Mouse (Mus musculus) c-Kit-positive CD71-positive TER-119-negative erythroid progenitor cells, embryonic 14.5 days (primary cell): ENCODE measurements around the gene Ly6c1.
"Not testable (repeated sequence)": the region's sequence is repeated elsewhere in the genome, so short reads cannot be mapped to it uniquely, and the experiment has no call there.

Source experiments
- DNase-seq: peaks from one replicate; pipeline ENCODE4 v3.0.0-alpha.2; 2013; ENCODE audit warnings: low read depth

Gene Ly6c1

DNA sequence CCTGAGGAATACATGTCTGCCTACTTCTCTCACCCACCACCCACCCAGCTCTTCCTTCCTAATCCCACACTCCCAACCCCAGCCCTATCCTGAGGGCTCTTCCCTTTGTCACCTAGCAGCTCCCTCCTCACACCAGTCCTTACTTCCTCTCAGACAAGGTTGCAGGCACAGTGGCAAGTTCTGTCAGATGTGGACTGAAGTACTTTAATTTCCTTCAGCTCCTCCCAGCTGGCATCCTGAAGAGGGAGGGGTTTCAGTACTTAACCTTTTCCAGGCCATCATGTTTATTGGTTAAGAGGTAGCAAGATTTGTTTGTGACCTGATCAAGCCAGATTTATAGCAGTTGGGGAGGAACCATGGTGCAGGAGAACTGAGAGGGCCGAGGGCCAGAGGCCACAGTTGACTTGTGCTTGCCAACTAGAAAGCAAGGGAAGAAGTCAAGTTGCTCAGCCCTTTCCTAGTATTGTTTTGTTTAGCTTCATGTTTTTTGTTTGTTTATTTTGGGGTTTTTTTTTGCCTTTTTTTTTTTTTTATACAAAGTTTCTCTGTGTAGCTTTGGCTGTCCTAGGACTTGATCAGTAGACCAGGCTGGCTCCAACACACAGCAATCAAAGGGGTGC is at the start of gene Ly6c1:
Ly6c1 (minus strand) TSS at position 189 of the 620 bp plus-strand sequence.
- not testable (repeated sequence) for DNase-seq

DNA sequence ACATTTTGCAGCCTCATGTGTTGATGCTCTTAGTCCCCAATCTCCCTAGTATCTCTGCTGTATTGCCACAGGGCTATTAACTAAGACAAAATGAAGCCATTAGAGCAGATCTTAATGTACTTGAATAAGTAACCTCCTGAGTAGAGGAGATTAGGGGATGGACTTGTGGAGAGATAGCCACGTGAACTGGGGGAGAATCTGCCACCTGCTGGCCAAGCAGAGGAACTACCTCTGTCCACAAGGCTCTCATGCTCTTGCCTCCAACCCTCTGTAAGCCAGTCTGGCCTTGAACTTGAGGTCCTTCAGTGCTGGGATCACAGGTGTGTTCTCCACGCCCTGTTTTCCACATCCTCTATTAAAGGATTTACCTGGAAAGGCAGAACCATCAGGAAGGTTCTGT is 39.4 kb upstream of the Ly6c1 start:
- DNase-seq: not testable (repeated sequence)

DNA sequence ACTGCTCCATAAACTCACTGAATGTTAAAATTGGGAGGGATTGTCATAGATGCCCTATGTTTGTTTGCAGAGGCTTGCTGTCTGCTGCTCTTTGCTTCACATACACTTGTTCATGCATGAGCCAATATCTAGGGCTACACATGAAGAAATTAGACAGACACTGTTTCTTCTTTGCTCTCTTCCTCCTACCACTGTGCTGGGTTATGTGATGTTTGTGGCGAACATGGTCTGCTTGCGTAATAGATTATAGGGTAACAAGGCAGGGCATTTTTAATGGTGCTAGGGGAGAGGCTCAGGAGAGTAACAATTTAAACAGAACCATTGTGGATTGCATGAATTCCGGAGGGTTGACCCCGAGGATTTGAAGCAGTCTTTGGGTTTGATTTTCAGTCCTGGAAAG is 21.3 kb upstream of the Ly6c1 start:
- no peak for DNase-seq

DNA sequence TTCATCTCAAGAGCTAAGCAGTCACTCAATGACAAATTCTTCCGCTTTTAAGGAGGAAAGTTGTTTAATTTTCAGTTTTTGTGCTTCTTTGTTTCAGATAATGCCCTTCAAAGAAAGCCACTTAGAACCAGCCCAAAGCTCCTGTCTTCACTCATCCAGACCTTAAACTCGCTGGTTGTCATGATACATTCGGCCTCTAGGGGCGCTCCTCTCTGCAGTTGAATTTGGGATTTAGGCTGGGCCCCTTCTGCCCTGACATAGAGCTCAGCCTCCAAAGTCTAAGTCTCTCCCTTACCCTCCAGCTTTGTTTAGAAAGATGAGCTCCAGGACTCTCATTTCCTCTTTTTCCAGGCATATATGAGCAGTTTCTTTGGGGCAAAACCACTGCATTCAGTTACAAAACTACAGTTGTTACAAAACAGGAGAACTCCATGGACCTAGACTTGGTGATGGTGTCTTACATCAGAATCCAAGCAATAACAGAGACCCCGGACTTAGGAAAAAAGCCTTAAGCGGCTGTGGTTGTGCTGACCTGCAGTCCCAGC is 13.5 kb upstream of the Ly6c1 start:
- DNase-seq: peak; percentile 24

DNA sequence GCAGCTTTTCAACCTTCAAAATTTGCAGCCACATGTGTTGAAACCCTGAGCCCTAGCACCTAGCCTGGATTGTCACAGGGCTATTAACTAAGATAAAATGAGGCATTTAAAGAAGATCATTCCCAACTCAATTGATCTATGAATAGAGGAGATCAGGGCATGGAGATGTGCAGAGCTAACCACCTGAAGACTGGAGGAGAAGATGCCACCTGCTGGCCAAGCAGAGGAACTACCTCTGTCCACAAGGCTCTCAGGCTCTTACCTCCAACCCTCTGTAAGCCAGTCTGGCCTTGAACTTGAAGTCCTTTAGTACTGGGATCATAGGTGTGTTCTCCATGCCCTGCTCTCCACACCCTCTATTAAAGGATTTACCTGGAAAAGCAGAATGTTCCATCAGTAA is 11.9 kb upstream of the Ly6c1 start:
- peak; percentile 5 for DNase-seq

DNA sequence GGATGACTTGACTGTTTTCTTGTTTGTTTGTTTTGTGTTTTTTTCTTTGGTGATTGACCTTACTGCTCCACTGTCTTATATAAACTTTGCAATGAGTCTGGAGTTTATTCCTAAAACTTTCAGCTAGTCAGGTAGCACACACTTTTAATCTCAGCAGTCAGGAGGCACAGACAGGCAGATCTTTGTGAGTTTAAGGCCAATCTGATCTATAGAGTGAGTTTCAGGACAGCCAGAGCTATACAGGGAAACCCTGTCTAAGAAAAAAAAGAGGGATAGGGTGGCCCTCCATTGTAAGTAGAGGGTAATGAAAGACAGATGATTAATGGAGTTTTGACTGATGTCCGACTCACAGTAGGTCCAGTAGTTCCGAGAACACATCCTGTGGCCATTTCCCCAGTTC is 7.4 kb upstream of the Ly6c1 start:
- DNase-seq: no peak

DNA sequence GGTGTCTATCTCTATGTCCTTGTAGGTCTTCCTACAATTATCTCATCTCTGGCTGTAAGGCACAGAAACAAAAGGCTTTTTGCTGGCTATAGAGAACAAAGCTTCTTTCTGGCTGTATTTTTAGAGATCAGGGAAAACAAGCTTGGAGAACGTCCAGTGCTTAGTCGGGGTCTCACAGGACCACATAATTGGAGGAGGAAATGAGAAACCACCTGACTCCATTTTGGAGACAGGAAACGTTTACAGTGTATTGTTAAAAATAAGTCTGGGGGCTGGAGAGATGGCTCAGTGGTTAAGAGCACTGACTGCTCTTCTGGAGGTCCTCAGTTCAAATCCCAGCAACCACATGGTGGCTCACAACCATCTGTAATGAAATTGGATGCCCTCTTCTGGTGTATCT is 6.8 kb upstream of the Ly6c1 start:
- DNase-seq: not testable (repeated sequence)

DNA sequence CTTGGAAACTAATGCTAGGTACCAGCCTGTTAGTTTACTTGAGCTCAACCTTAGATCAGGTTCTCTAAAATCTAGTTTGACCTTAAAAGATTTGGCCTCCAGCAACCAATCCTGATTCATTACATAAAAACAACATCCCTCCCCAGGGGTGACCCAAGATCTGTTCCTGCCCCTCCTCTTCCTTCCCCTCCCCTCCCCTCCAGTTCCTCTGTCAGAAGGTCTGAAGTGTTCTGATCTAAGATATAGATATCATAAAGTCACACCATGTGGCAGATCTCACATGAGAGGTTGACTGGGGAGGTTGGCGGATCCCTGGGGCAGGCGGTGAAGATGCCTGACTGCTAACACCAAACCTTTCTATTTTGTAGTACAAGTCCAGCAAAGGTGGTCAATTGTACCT is 3.8 kb upstream of the Ly6c1 start:
- not testable (repeated sequence) for DNase-seq

DNA sequence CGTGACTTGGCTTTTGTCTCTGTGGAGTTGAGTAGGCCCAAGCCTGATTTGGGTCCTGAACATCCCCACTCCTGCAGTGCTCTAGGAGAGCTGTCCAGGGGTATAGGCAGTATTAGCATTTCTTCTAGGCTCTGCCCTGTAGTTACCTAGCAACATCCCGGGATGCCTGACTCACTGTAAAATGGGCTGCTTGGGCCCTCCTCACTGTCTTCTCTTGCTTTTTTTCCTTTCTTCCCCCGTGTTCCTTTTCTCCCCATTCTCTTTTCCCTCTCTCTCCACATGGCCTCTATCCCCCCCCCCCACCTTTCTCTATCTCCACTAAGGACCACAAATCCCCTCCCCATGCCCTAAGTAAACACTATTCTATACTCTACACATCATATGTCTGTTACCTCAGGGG is 2.5 kb upstream of the Ly6c1 start:
- not testable (repeated sequence) for DNase-seq

DNA sequence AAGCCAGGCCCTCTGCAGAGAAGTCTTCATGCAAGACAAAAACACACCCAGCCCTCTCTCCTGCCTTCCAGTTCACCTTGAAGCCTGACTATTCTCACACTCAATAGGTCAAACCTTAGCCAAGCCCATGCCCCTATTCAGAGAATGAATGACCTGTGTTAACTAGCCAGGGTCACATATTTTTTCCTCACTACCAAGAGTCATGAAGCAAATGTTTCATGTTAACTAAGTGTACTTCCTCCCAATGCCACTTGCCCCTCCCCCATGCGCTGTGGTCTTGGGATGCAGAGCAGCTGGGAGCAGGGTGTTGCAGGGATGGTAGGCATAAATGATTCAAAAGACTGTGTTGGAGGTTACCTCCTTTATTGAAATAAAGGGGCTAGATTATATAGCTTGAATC is 2.0 kb upstream of the Ly6c1 start:
- not testable (repeated sequence) for DNase-seq

DNA sequence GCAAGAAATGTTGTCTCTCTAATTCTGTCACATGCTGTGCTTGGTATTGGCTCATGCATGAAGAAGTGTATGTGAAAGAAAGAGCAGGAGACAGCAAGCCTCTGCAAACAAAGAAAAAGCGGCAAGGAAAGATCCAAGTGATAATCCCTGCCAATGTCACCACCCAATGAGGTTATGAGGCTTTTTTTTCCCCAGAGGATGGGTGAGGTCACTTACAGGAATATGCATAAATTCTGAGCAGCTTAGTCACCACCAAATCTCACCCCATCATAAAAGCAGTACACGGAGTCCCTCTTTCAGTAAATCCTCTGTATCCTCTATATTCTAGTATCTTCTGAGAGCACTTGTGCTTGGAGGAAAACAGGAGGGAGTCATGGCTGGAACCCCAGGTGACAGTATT is 1.2 kb upstream of the Ly6c1 start:
- not testable (repeated sequence) for DNase-seq

DNA sequence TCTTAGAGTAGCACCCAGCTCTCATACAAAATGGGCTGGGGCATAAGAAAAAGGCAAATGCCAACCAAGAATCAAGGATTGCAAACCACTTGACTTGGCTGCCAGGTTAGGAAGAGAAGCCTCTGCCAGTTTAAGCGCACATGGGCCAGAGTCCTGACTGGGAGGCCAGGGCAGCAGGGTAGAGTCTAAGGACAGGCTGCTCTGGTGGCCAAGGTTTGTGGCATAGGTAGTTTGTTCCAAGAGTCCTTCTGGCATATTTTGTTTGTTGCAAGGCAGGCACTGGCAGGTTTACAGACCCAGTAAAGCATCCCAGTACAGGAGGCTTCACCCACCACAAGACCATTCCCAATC is 685 bp downstream of the Ly6c1 start:
- not testable (repeated sequence) for DNase-seq

DNA sequence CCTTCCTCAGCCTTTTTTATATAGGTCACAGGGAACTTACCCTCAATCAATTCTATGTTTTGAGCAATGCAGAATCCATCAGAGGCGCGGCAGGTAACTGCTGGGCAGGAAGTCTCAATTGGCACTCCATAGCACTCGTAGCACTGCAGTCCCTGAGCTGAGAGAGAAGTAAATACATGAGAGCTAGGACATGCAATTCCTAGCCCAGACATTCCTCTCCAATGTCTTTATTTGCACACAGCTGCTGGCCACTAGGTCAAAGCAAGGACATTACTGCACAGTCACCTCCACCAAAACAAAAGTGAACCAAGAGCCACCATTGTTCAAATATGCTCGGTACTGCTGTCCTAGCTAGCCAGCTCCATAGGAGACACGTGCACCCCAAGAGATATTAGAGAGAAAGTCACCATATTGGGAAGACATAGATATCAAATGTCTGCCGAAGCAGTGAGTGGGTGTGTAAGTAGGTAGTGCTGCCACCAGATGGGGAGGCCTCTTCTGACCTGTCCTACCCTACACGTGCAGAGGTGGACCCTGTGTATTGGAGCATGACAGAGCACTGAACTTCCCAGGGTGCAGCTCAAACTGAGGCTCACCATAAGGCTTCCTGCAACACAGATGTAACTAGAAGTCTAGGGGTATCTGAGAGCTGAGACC is 1.2 kb downstream of the Ly6c1 start:
- not testable (repeated sequence) for DNase-seq

DNA sequence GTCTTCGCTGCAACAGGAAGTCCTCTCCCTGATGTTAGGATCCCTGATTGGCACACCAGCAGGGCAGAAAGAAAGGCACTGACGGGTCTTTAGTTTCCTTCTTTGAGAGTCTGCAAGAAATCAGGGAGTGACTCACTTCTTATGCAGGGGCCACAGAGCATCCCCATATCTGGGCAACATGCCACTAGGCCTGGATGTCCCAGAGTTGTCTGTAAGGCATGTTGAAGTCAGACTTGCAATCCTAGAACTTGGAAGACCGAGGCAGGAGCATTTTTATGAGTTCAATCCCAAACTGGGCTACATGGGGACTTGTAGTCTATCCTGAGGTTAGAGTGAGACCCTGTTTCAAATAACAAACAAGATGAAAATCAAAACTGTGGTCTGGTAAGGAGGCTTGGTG is 3.1 kb downstream of the Ly6c1 start:
- not testable (repeated sequence) for DNase-seq

DNA sequence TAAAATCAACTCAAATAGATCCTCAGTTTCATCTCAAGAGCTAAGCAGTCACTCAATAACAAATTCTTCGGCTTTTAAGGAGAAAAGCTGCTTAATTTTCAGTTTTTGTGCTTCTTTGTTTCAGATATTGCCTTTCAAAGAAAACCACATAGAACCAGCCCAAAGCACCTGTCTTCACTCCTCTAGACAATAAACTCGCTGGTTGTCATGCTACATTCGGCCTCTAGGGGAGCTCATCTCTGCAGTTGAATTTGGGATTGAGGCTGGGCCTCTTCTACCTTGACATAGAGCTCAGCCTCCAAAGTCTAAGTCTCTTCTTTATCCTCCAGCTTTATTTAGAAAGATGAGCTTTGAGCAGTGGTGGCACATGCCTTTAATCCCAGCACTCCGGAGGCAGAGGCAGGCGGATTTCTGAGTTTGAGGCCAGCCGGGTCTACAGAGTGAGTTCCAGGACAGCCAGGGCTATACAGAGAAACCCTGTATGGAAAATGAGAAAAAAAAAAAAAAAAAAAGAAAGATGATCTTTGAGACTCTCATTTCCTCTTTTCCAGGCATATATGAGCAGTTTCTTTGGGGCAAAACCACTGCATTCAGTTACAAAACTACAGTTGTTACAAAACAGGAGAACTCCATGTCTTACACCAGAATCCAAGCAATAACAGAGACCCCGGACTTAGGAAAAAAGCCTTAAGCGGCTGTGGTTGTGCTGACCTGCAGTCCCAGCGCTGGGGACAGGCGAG is 27.4 kb downstream of the Ly6c1 start:
- not testable (repeated sequence) for DNase-seq

DNA sequence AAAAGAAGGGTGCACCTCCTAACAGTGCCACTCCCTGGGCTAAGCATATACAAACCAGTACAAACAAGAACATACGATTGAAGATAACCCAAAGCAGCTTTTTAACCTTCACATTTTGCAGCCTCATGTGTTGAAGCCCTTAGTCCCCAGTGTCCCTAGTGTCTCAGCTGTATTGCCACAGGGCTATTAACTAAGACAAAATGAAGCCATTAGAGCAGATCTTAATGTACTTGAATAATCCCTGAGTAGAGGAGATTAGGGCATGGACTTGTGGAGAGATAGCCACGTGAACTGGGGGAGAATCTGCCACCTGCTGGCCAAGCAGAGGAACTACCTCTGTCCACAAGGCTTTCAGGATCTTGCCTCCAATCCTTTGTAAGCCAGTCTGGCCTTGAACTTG is 29.2 kb downstream of the Ly6c1 start:
- not testable (repeated sequence) for DNase-seq
